Mouse (Mus musculus) intestine, embryonic 15.5 days (tissue): Measurements from ENCODE around the gene Shtn1. TPM values are rescaled to one million over a fixed set of nuclear protein-coding genes. Genes with fewer than 3 reads are reported as not detected.

Source experiments
- ATAC-seq: fragments of 200-750 bp; cut with Nextera tagmentation; 2 replicates; pipeline ENCODE4 v1.8.0; 2017; ENCODE audit warnings: moderate TSS enrichment, moderate library complexity
- H3K27ac ChIP-seq: fragments of 300-500 bp; sonication (generic); 2 replicates; pipeline ENCODE4 v1.5.1; 2015; ENCODE audit warnings: mild to moderate bottlenecking, inconsistent platforms
- H3K27me3 ChIP-seq: fragments of 300-500 bp; sonication (generic); replicated peaks from 2 replicates; pipeline ENCODE4 v1.6.1; 2015; ENCODE audit warnings: inconsistent platforms
- H3K36me3 ChIP-seq: fragments of 300-500 bp; sonication (generic); 2 replicates; pipeline ENCODE4 v1.6.1; 2015; ENCODE audit warnings: inconsistent platforms
- H3K4me1 ChIP-seq: fragments of 300-500 bp; sonication (generic); replicated peaks from 2 replicates; pipeline ENCODE4 v1.6.1; 2015; ENCODE audit warnings: inconsistent platforms
- H3K4me2 ChIP-seq: fragments of 300-500 bp; sonication (generic); replicated peaks from 2 replicates; pipeline ENCODE4 v1.6.1; 2015; ENCODE audit warnings: mild to moderate bottlenecking, inconsistent platforms
- H3K4me3 ChIP-seq: fragments of 300-500 bp; sonication (generic); replicated peaks from 2 replicates; pipeline ENCODE4 v1.5.1; 2015; ENCODE audit warnings: inconsistent platforms
- H3K9ac ChIP-seq: fragments of 300-500 bp; sonication (generic); 2 replicates; pipeline ENCODE4 v1.6.1; 2015; ENCODE audit warnings: inconsistent platforms
- H3K9me3 ChIP-seq: fragments of 300-500 bp; sonication (generic); 2 replicates; pipeline ENCODE4 v1.6.1; 2016; ENCODE audit warnings: inconsistent platforms
- WGBS: fragments of 180-500 bp; shearing (Covaris S2); methylation state at CpG from one replicate; pipeline ENCODE4 v1.1.7; 2015; 5-methylcytosine and 5-hydroxymethylcytosine counted together
- polyA plus RNA-seq: library from polyadenylated mRNA; unstranded; fragments of >200 nt; fragmentation: Nextera tagmentation; extraction: Ambion mirVana; gene quantifications from 2 replicates; pipeline ENCODE4 v1.2.1, GENCODE M21; 2015

Shtn1 gene
- polyA plus RNA-seq, 1 experiment from 2014 or later = 14.8 TPM

DNA sequence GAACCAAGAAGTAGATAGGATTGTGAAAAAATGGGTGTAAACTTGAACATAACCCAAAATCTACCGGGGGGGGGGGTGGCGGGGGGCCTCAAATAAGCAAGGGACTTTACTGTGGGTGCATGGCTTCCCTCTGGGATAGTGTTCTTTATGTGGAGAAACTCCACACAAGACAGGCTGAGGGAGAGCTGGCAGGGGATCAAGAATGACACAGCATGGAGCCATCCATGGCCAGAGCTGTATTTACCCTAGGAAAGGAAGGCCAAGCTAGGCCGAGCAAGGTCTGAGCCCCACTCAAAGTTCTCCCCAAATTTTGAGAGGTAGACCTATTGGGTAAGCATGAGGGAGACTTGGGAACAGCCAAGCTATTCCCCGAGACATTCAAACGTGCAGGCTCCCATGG lies 28.4 kb downstream of the Shtn1 start:
- H3K36me3 ChIP-seq = no peaks in the 10 kb centered on the region
- H3K9ac ChIP-seq = no peak overlapping the region
- H3K4me1 ChIP-seq = no peaks in the 10 kb centered on the region
- H3K27me3 ChIP-seq = no peaks in the 10 kb centered on the region
- ATAC-seq = no peak
- no peak overlapping the region for H3K4me3 ChIP-seq
- 76% methylated on average over 5 of the region's 5 CpGs for WGBS
- no peak overlapping the region for H3K27ac ChIP-seq
- no peaks in the 10 kb centered on the region for H3K9me3 ChIP-seq
- no peak overlapping the region for H3K4me2 ChIP-seq

DNA sequence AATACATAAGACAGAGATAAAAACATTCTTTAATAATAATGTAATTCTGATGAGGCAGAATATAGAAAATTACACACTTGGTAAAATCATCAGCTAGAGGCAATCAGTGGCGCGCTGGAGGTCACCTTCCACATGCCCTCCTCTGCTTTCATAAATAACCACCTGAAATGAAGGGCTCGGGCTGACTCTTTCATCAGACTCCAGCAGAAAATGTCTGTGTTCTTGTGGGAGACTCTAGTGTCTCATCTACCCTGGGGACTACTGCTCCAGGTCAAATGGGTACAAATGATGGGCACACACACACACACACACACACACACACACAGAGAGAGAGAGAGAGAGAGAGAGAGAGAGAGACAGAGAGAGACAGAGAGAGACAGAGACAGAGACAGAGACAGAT lies 34.8 kb downstream of the Shtn1 start:
- Histone ChIP-seq H3K4me3 (no peak overlapping the region), H3K9ac (no peak overlapping the region), H3K36me3 (no peaks in the 10 kb centered on the region), H3K27ac (no peak overlapping the region), H3K4me1 (no peaks in the 10 kb centered on the region), H3K4me2 (no peak overlapping the region), H3K27me3 (no peaks in the 10 kb centered on the region), H3K9me3 (no peaks in the 10 kb centered on the region)
- ATAC-seq = no peak
- WGBS = 86% methylated on average over 3 of the region's 3 CpGs

DNA sequence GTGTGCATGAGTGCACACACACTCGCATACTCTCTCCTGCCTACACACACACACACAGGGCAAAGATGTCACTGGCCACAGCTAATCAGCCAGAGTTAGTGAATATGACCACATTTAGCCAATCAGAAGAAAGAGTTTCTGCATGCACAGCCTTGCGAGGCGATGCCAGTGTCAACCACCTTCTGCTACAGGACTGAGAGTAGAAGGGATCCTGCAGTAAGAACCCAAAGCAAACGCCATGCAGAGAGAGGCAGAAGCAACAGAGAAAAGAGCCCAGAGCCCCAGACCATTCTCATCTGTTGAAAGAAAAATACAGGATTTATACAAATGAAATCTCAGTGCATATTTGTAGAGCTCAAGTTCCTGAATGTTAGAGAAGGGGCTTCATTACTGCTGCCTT lies 37.1 kb downstream of the Shtn1 start:
- ATAC-seq = no peak
- Histone ChIP-seq H3K27me3 (no peaks in the 10 kb centered on the region), H3K9me3 (no peaks in the 10 kb centered on the region), H3K9ac (no peak overlapping the region), H3K4me3 (no peak overlapping the region), H3K4me1 (no peaks in the 10 kb centered on the region), H3K27ac (no peak overlapping the region), H3K36me3 (no peaks in the 10 kb centered on the region), H3K4me2 (no peak overlapping the region)
- WGBS = 84% methylated on average over 4 of the region's 4 CpGs

GRCm38 (mm10) chr19:59036811-59037210 lies 39.1 kb downstream of the Shtn1 start:
- Histone ChIP-seq H3K27me3 (no peaks in the 10 kb centered on the region), H3K4me3 (no peak overlapping the region), H3K27ac (no peak overlapping the region), H3K9me3 (no peaks in the 10 kb centered on the region), H3K9ac (no peak overlapping the region), H3K4me1 (no peaks in the 10 kb centered on the region), H3K4me2 (no peak overlapping the region), H3K36me3 (no peaks in the 10 kb centered on the region)
- WGBS = 74% methylated on average over 3 of the region's 3 CpGs
- no peak for ATAC-seq

DNA sequence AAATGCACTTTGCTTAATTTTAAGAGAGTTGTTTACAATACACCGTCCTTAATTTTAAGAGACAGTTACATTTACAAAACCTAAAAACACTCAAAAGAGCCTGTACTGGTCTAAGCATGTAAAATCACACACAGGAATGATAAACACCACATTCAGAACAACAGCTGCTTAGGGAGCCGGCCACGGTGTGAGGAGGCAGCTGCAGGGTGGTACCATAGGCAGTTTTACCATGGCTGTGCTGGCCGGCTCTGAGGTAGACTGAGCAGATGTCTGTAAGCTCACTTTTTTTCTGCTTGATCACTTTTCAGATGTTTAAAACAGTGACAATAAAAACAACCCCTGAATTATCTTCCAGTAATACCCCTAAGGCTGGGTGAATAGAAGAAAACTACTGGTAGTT lies 42.7 kb downstream of the Shtn1 start:
- WGBS = 55% methylated on average over 4 of the region's 4 CpGs
- ATAC-seq = no peak
- no peak overlapping the region for H3K9ac ChIP-seq

DNA sequence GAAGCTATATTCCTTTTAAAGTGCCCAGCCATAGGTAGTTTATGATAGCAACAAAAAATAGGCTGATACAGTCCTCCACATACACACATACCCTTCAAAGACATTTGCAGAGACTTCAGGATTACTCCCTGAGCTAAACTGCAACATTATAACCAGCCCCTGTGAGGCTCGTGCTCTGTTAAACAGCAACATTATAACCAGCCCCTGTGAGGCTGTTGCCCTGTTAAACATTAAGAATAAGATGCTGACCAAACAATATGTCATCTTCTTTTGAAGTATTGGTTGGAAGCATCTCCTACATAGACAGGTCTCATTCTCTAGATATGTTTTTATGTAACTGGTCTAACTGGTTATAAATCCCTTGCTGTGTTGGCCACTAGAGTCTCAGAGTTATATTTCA lies 45.7 kb downstream of the Shtn1 start:
- H3K27ac ChIP-seq = no peak overlapping the region
- no peaks in the 10 kb centered on the region for H3K4me1 ChIP-seq
- no peaks in the 10 kb centered on the region for H3K27me3 ChIP-seq
- H3K4me2 ChIP-seq = no peak overlapping the region
- no peaks in the 10 kb centered on the region for H3K36me3 ChIP-seq
- H3K9me3 ChIP-seq = no peaks in the 10 kb centered on the region
- no peak overlapping the region for H3K4me3 ChIP-seq
- 64% methylated on average over 1 of the region's 1 CpGs for WGBS
- no peak overlapping the region for H3K9ac ChIP-seq
- no peak for ATAC-seq

More for the DNA sequence above, 42.7 kb downstream of the Shtn1 start:
- Histone ChIP-seq H3K4me1 (no peaks in the 10 kb centered on the region), H3K27me3 (no peaks in the 10 kb centered on the region), H3K9me3 (no peaks in the 10 kb centered on the region), H3K4me3 (no peak overlapping the region), H3K27ac (no peak overlapping the region), H3K36me3 (no peaks in the 10 kb centered on the region), H3K4me2 (no peak overlapping the region)

DNA sequence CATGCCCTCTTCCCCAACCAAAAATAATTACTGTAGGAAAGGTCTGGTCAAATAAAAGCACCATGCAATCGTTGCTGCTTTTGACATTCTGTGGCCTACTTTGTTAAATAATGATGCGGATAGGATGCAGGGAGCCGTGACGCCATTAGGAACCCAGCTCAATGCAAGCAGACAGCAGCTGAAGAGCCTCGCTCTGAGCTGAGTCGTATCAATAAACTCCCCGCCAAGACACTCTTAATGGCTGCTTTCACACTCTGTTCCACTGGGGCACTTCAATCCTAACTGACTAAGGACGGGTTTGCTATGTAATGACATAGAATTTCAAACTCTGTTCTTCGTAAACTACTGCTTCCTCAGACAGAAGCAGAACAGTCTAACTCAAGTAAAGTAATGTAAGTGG lies 46.9 kb downstream of the Shtn1 start:
- no peak overlapping the region for H3K4me3 ChIP-seq
- ATAC-seq = no peak
- 74% methylated on average over 9 of the region's 9 CpGs for WGBS
- H3K36me3 ChIP-seq = no peaks in the 10 kb centered on the region
- H3K9ac ChIP-seq = no peak overlapping the region
- H3K4me1 ChIP-seq = no peaks in the 10 kb centered on the region
- H3K27me3 ChIP-seq = no peaks in the 10 kb centered on the region
- H3K27ac ChIP-seq = no peak overlapping the region
- no peak overlapping the region for H3K4me2 ChIP-seq
- no peaks in the 10 kb centered on the region for H3K9me3 ChIP-seq

- no peaks in the 10 kb centered on the region for H3K36me3 ChIP-seq
- ATAC-seq = no peak
- 95% methylated on average over 3 of the region's 3 CpGs for WGBS
Measured at GRCm38 (mm10) chr19:59028130-59028529, 47.8 kb downstream of the Shtn1 start.

DNA sequence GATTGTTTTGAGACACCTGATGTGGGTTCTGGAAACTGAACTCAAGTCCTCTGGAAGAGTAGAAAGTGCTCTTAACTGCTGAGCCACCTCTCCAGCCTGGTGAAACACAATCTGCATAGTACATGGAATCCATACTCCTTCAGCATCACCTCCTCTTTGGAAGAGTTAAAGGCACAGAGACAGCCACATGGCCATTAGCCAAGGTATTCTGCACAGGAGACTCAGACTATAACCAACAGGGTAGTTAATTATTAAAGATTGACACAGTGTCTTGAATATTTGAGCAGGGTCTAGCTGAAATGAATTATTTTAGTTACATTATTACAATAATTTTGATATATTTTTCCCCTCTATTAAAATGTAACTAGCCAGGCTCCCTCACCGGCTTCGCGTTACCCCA lies 52.0 kb downstream of the Shtn1 start:
- Histone ChIP-seq H3K9me3 (no peaks in the 10 kb centered on the region), H3K4me3 (no peak overlapping the region), H3K36me3 (no peaks in the 10 kb centered on the region), H3K27me3 (no peaks in the 10 kb centered on the region), H3K27ac (no peak overlapping the region), H3K9ac (no peak overlapping the region), H3K4me2 (no peak overlapping the region), H3K4me1 (no peaks in the 10 kb centered on the region)
- no peak for ATAC-seq
- WGBS = 86% methylated on average over 3 of the region's 3 CpGs

More at GRCm38 (mm10) chr19:59028130-59028529, 47.8 kb downstream of the Shtn1 start:
- H3K27me3 ChIP-seq = no peaks in the 10 kb centered on the region
- no peaks in the 10 kb centered on the region for H3K9me3 ChIP-seq
- H3K27ac ChIP-seq = no peak overlapping the region
- no peak overlapping the region for H3K4me3 ChIP-seq
- H3K4me1 ChIP-seq = no peaks in the 10 kb centered on the region
- no peak overlapping the region for H3K4me2 ChIP-seq
- no peak overlapping the region for H3K9ac ChIP-seq

- no peaks in the 10 kb centered on the region for H3K27me3 ChIP-seq
- no peak overlapping the region for H3K4me3 ChIP-seq
- H3K4me1 ChIP-seq = no peaks in the 10 kb centered on the region
- no peak overlapping the region for H3K27ac ChIP-seq
- H3K4me2 ChIP-seq = no peak overlapping the region
- H3K9me3 ChIP-seq = no peaks in the 10 kb centered on the region
- H3K36me3 ChIP-seq = no peaks in the 10 kb centered on the region
- no peak for ATAC-seq
- H3K9ac ChIP-seq = no peak overlapping the region
Measured at GRCm38 (mm10) chr19:59021644-59022043, 54.3 kb downstream of the Shtn1 start.

GRCm38 (mm10) chr19:59010802-59011201 lies 65.1 kb downstream of the Shtn1 start:
- Histone ChIP-seq H3K9ac (no peak overlapping the region), H3K4me2 (no peak overlapping the region), H3K4me3 (no peak overlapping the region), H3K27me3 (no peaks in the 10 kb centered on the region), H3K9me3 (no peaks in the 10 kb centered on the region), H3K27ac (no peak overlapping the region), H3K4me1 (no peaks in the 10 kb centered on the region), H3K36me3 (no peaks in the 10 kb centered on the region)
- WGBS = 75% methylated on average over 5 of the region's 5 CpGs
- ATAC-seq = no peak

- no peak overlapping the region for H3K4me2 ChIP-seq
- ATAC-seq = no peak
- H3K27me3 ChIP-seq = no peaks in the 10 kb centered on the region
- H3K36me3 ChIP-seq = no peaks in the 10 kb centered on the region; the same call in 1 of the 2 replicates
- H3K9me3 ChIP-seq = no peaks in the 10 kb centered on the region
- no peak overlapping the region for H3K27ac ChIP-seq
- H3K9ac ChIP-seq = no peak overlapping the region
- H3K4me3 ChIP-seq = no peak overlapping the region
- 84% methylated on average over 15 of the region's 15 CpGs for WGBS
- H3K4me1 ChIP-seq = no peaks in the 10 kb centered on the region
Measured at GRCm38 (mm10) chr19:59006577-59007340, 69.1 kb downstream of the Shtn1 start.

GRCm38 (mm10) chr19:59002827-59003226 lies 73.1 kb downstream of the Shtn1 start:
- H3K9ac ChIP-seq = no peak overlapping the region
- H3K4me1 ChIP-seq = no peaks in the 10 kb centered on the region
- no peaks in the 10 kb centered on the region for H3K27me3 ChIP-seq
- 91% methylated on average over 6 of the region's 6 CpGs for WGBS
- H3K4me2 ChIP-seq = no peak overlapping the region
- no peaks in the 10 kb centered on the region; the same call in 1 of the 2 replicates for H3K36me3 ChIP-seq
- ATAC-seq = no peak
- no peak overlapping the region for H3K27ac ChIP-seq
- H3K4me3 ChIP-seq = no peak overlapping the region
- H3K9me3 ChIP-seq = no peaks in the 10 kb centered on the region
